Mouse (Mus musculus) embryonic facial prominence, embryonic 14.5 days (tissue): ENCODE results near the gene Mr1. TPM values are rescaled to one million over a fixed set of nuclear protein-coding genes. Genes with fewer than 3 reads are reported as not detected.
A peak's percentile ranks its signal among the peaks of the same experiment; 100 is the strongest.

Experiments
- ATAC-seq: fragments of 200-750 bp; cut with Nextera tagmentation; 2 replicates; pipeline ENCODE4 v1.8.0; 2017; ENCODE audit warnings: low read depth, moderate number of reproducible peaks, moderate TSS enrichment
- DNase-seq: peaks from one replicate; pipeline ENCODE4 v3.0.0-alpha.2; 2015; ENCODE audit warnings: low spot score
- H3K27ac ChIP-seq: fragments of 300-500 bp; sonication (generic); replicated peaks from 2 replicates; pipeline ENCODE4 v1.5.1; 2014; ENCODE audit warnings: low read depth, mild to moderate bottlenecking, low read length, moderate library complexity
- H3K27me3 ChIP-seq: fragments of 300-500 bp; sonication (generic); replicated peaks from 2 replicates; pipeline ENCODE4 v1.6.1; 2014; ENCODE audit warnings: low read length; ENCODE audit not compliant: control insufficient read depth, insufficient read depth
- H3K36me3 ChIP-seq: fragments of 300-500 bp; sonication (generic); 2 replicates; pipeline ENCODE4 v1.6.1; 2014; ENCODE audit warnings: low read length, mixed read lengths; ENCODE audit not compliant: control insufficient read depth, insufficient read depth
- H3K4me1 ChIP-seq: fragments of 300-500 bp; sonication (generic); 2 replicates; pipeline ENCODE4 v1.6.1; 2014; ENCODE audit warnings: antibody characterized with exemption, low read length; ENCODE audit not compliant: control insufficient read depth, insufficient read depth
- H3K4me2 ChIP-seq: fragments of 300-500 bp; sonication (generic); 2 replicates; pipeline ENCODE4 v1.6.1; 2014; ENCODE audit warnings: low read depth, mild to moderate bottlenecking, low read length, moderate library complexity, mixed read lengths
- H3K4me3 ChIP-seq: fragments of 300-500 bp; sonication (generic); 2 replicates; pipeline ENCODE4 v1.5.1; 2014; ENCODE audit warnings: low read depth, mild to moderate bottlenecking, low read length
- H3K9ac ChIP-seq: fragments of 300-500 bp; sonication (generic); 2 replicates; pipeline ENCODE4 v1.6.1; 2014; ENCODE audit warnings: low read depth, mild to moderate bottlenecking, low read length, moderate library complexity, mixed read lengths
- H3K9me3 ChIP-seq: fragments of 300-500 bp; sonication (generic); 2 replicates; pipeline ENCODE4 v1.6.1; 2016; ENCODE audit warnings: low read length; ENCODE audit not compliant: control insufficient read depth
- WGBS: fragments of 180-500 bp; shearing (Covaris S2); extraction: QIAGEN DNeasy Blood & Tissue Kit; methylation state at CpG from one replicate; pipeline ENCODE4 v1.1.7; 2014; 5-methylcytosine and 5-hydroxymethylcytosine counted together
- polyA plus RNA-seq: library from polyadenylated mRNA; unstranded; fragments of >200 nt; fragmentation: Nextera tagmentation; extraction: Ambion mirVana; gene quantifications from 2 replicates; pipeline ENCODE4 v1.2.1, GENCODE M21; 2014

Gene Mr1
- polyA plus RNA-seq, 1 experiment from 2014 or later: 6.8 TPM

- ATAC-seq (no peak), DNase-seq (no peak)
- WGBS: 71% methylated on average over 21 of the region's 21 CpGs
- no peaks in the 10 kb centered on the region for H3K4me1 ChIP-seq
- no peaks in the 10 kb centered on the region for H3K27me3 ChIP-seq
- H3K27ac ChIP-seq: no peak overlapping the region
- H3K4me2 ChIP-seq: no peak overlapping the region
- no peaks in the 10 kb centered on the region for H3K36me3 ChIP-seq
- no peak overlapping the region for H3K9ac ChIP-seq
- no peak overlapping the region for H3K4me3 ChIP-seq
- H3K9me3 ChIP-seq: no peaks in the 10 kb centered on the region
Observed at GRCm38 (mm10) chr1:155121977-155122939, 24.4 kb downstream of the Mr1 start.

- no peak overlapping the region for H3K4me3 ChIP-seq
- 74% methylated on average over 1 of the region's 1 CpGs for WGBS
Observed at GRCm38 (mm10) chr1:155119719-155120118, 26.9 kb downstream of the Mr1 start.

GRCm38 (mm10) chr1:155113946-155114345 lies 32.7 kb downstream of the Mr1 start:
- H3K27ac ChIP-seq: no peak overlapping the region
- H3K9me3 ChIP-seq: no peaks in the 10 kb centered on the region
- no peaks in the 10 kb centered on the region for H3K27me3 ChIP-seq
- DNase-seq: peak; percentile 43
- H3K4me3 ChIP-seq: no peak overlapping the region
- H3K9ac ChIP-seq: no peak overlapping the region
- peaks cover 12% of the 10 kb centered on the region for H3K4me1 ChIP-seq
- H3K36me3 ChIP-seq: no peaks in the 10 kb centered on the region
- no peak for ATAC-seq
- H3K4me2 ChIP-seq: no peak overlapping the region
- WGBS: 19% methylated on average over 3 of the region's 3 CpGs

More at GRCm38 (mm10) chr1:155119719-155120118, 26.9 kb downstream of the Mr1 start:
- Histone ChIP-seq H3K27ac (no peak overlapping the region), H3K9ac (no peak overlapping the region), H3K4me1 (no peaks in the 10 kb centered on the region), H3K36me3 (no peaks in the 10 kb centered on the region), H3K9me3 (no peaks in the 10 kb centered on the region), H3K4me2 (no peak overlapping the region), H3K27me3 (no peaks in the 10 kb centered on the region)
- DNase-seq (no peak), ATAC-seq (no peak)

GRCm38 (mm10) chr1:155112875-155113274 lies 33.7 kb downstream of the Mr1 start:
- no peak overlapping the region for H3K4me2 ChIP-seq
- H3K4me3 ChIP-seq: no peak overlapping the region
- no peaks in the 10 kb centered on the region for H3K36me3 ChIP-seq
- H3K27ac ChIP-seq: no peak overlapping the region
- peaks cover 17% of the 10 kb centered on the region for H3K4me1 ChIP-seq
- no peak overlapping the region for H3K9ac ChIP-seq
- WGBS: 85% methylated on average over 1 of the region's 1 CpGs
- ATAC-seq: no peak
- DNase-seq: no peak
- H3K27me3 ChIP-seq: no peaks in the 10 kb centered on the region
- no peaks in the 10 kb centered on the region for H3K9me3 ChIP-seq

- Histone ChIP-seq H3K27me3 (no peaks in the 10 kb centered on the region), H3K9me3 (no peaks in the 10 kb centered on the region), H3K27ac (no peak overlapping the region), H3K4me1 (peaks cover 21% of the 10 kb centered on the region), H3K4me2 (no peak overlapping the region), H3K4me3 (no peak overlapping the region), H3K36me3 (no peaks in the 10 kb centered on the region), H3K9ac (no peak overlapping the region)
- ATAC-seq (no peak), DNase-seq (no peak)
- 52% methylated on average over 4 of the region's 4 CpGs for WGBS
Observed at GRCm38 (mm10) chr1:155112118-155112517, 34.5 kb downstream of the Mr1 start.

- Histone ChIP-seq H3K4me3 (no peak overlapping the region), H3K4me2 (no peak overlapping the region), H3K27ac (no peak overlapping the region), H3K27me3 (no peaks in the 10 kb centered on the region), H3K36me3 (no peaks in the 10 kb centered on the region), H3K9ac (no peak overlapping the region), H3K9me3 (no peaks in the 10 kb centered on the region), H3K4me1 (peaks cover 21% of the 10 kb centered on the region)
- DNase-seq: no peak
- 44% methylated on average over 6 of the region's 6 CpGs for WGBS
- no peak for ATAC-seq
Observed at GRCm38 (mm10) chr1:155111491-155111890, 35.1 kb downstream of the Mr1 start.

GRCm38 (mm10) chr1:155109387-155110350 lies 36.9 kb downstream of the Mr1 start:
- peak overlapping the region; percentile 42 for H3K4me2 ChIP-seq
- peak; percentile 57 for DNase-seq

GRCm38 (mm10) chr1:155108412-155108811 lies 38.2 kb downstream of the Mr1 start:
- DNase-seq (peak; percentile 49), ATAC-seq (0 out of 2 replicates have a peak, but pooled peaks have one; percentile 27)
- 36% methylated on average over 4 of the region's 4 CpGs for WGBS
- Histone ChIP-seq H3K4me2 (no peak overlapping the region), H3K9me3 (no peaks in the 10 kb centered on the region), H3K9ac (no peak overlapping the region), H3K4me3 (no peak overlapping the region), H3K27me3 (no peaks in the 10 kb centered on the region), H3K4me1 (peaks cover 21% of the 10 kb centered on the region), H3K36me3 (no peaks in the 10 kb centered on the region), H3K27ac (no peak overlapping the region)

More at GRCm38 (mm10) chr1:155109387-155110350, 36.9 kb downstream of the Mr1 start:
- no peak for ATAC-seq
- peaks cover 21% of the 10 kb centered on the region for H3K4me1 ChIP-seq
- no peaks in the 10 kb centered on the region for H3K36me3 ChIP-seq
- peak overlapping the region; percentile 56 for H3K27ac ChIP-seq
- no peaks in the 10 kb centered on the region for H3K9me3 ChIP-seq
- H3K9ac ChIP-seq: peak overlapping the region; percentile 26; the same call in 1 of the 2 replicates
- H3K27me3 ChIP-seq: no peaks in the 10 kb centered on the region
- 0 out of 2 replicates have a peak overlapping the region, but pooled peaks have one; percentile 10 for H3K4me3 ChIP-seq
- 11% methylated on average over 18 of the region's 18 CpGs for whole genome bisulfite sequencing
